In the genomic region with DNA sequence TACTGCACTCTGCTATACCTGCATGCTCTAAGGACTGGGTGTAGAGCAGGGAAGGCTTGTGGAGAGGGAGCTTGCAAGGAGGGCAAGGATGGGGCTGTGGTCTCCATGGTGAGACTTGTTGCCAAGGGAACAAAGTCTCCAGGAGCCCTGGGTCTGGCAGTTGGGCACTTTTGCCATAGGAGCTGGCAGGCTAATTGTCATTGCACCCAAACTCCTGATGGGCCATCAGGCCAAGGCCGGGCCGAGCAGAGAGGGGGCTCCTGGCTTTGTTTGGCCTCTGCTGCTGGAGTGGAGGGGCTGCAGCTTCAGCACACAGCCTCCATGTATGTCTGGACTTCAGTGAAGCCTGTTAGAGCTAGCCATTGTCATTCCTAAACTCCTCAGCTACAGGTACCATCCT, we compare ENCODE assay signal across 18 mouse cellular contexts. TPM values are rescaled to one million over a fixed set of nuclear protein-coding genes. Genes with fewer than 3 reads are reported as not detected.
DNase-seq lines count a peak whose midpoint lies in the region; ATAC-seq and TF ChIP-seq lines count a peak whose summit lies in the region.
"Had no signal": no experiment of that assay in that cellular context is flagged by ENCODE, and none has a peak within 500 bp of the region (broad histone marks: within the 10 kb centered on the region; RNA-seq: fewer than 3 reads in every experiment).

No protein-coding gene starts in this region.

- 0 out of 2 replicates have a peak overlapping the region, but pooled peaks have one; percentile 40 for H3K27ac ChIP-seq in hindbrain, embryonic 10.5 days
- H3K27ac ChIP-seq in hindbrain, embryonic 14.5 days = no peak overlapping the region
- peak overlapping the region; percentile 19; the same call in 1 of the 2 replicates for H3K27ac ChIP-seq in midbrain, embryonic 10.5 days (replicated peaks)
- H3K27ac ChIP-seq in midbrain, embryonic 14.5 days (replicated peaks; ENCODE audit: low read depth, low read length) = no peak overlapping the region
- H3K27ac ChIP-seq: embryonic facial prominence, embryonic 12.5 days; forebrain, embryonic 13.5 days had no signal

- H3K9ac ChIP-seq in hindbrain, embryonic 14.5 days = no peak overlapping the region
- no peak overlapping the region for H3K9ac ChIP-seq in midbrain, embryonic 14.5 days (replicated peaks; ENCODE audit: low read length)
- H3K9ac ChIP-seq: embryonic facial prominence, embryonic 12.5 days; forebrain, embryonic 13.5 days had no signal

- WGBS in hindbrain, embryonic 10.5 days = 82% methylated on average over 2 of the region's 2 CpGs
- WGBS in hindbrain, embryonic 14.5 days = 43% methylated on average over 2 of the region's 2 CpGs
- 68% methylated on average over 2 of the region's 2 CpGs for WGBS in midbrain, embryonic 10.5 days
- WGBS in midbrain, embryonic 14.5 days = 27% methylated on average over 2 of the region's 2 CpGs

- no peak overlapping the region for H3ac ChIP-seq in myocyte (ENCODE audit: control insufficient read depth, insufficient read length)

- no peak for TF ChIP-seq POLR2A in myocyte (IDR thresholded peaks at IDR 0.05; ENCODE audit: insufficient read length, low read depth)

- H3K79me2 ChIP-seq in myocyte (ENCODE audit: control insufficient read depth, insufficient read depth) = no peaks in the 10 kb centered on the region

- ATAC-seq in hindbrain, embryonic 14.5 days (ENCODE audit: low FRiP score) = no peak
- no peak for ATAC-seq in midbrain, embryonic 14.5 days (ENCODE audit: low FRiP score, low TSS enrichment)
- ATAC-seq: forebrain, embryonic 13.5 days had no signal

- peaks cover 4% of the 10 kb centered on the region; the same call in 1 of the 2 replicates for H3K36me3 ChIP-seq in hindbrain, embryonic 10.5 days
- no peaks in the 10 kb centered on the region for H3K36me3 ChIP-seq in hindbrain, embryonic 14.5 days (replicated peaks; ENCODE audit: control insufficient read depth, insufficient read depth)
- peaks cover 13% of the 10 kb centered on the region for H3K36me3 ChIP-seq in midbrain, embryonic 10.5 days
- no peaks in the 10 kb centered on the region for H3K36me3 ChIP-seq in midbrain, embryonic 14.5 days (ENCODE audit: control insufficient read depth, insufficient read depth, low read length)
- H3K36me3 ChIP-seq in myocyte (ENCODE audit: control insufficient read depth, insufficient read depth) = no peaks in the 10 kb centered on the region
- H3K36me3 ChIP-seq: embryonic facial prominence, embryonic 12.5 days had no signal

- H3K4me1 ChIP-seq in hindbrain, embryonic 10.5 days (replicated peaks) = peaks cover 55% of the 10 kb centered on the region
- H3K4me1 ChIP-seq in hindbrain, embryonic 14.5 days (replicated peaks; ENCODE audit: control insufficient read depth, insufficient read depth, low read length) = no peaks in the 10 kb centered on the region
- H3K4me1 ChIP-seq in midbrain, embryonic 10.5 days = peaks cover 43% of the 10 kb centered on the region
- no peaks in the 10 kb centered on the region for H3K4me1 ChIP-seq in midbrain, embryonic 14.5 days (ENCODE audit: control insufficient read depth, insufficient read depth, low read length)

- no peak overlapping the region for H3K4me2 ChIP-seq in hindbrain, embryonic 14.5 days (replicated peaks)
- H3K4me2 ChIP-seq in midbrain, embryonic 14.5 days (ENCODE audit: low read length) = no peak overlapping the region
- H3K4me2 ChIP-seq in myocyte (ENCODE audit: low read depth) = no peak overlapping the region
- H3K4me2 ChIP-seq: embryonic facial prominence, embryonic 12.5 days; forebrain, embryonic 13.5 days had no signal

- peaks cover 6% of the 10 kb centered on the region; the same call in 1 of the 2 replicates for H3K27me3 ChIP-seq in hindbrain, embryonic 10.5 days (ENCODE audit: insufficient read depth, poor library complexity, severe bottlenecking)
- no peaks in the 10 kb centered on the region for H3K27me3 ChIP-seq in hindbrain, embryonic 14.5 days (ENCODE audit: control insufficient read depth, insufficient read depth, low read length)
- H3K27me3 ChIP-seq in midbrain, embryonic 10.5 days (ENCODE audit: low read depth, poor library complexity, severe bottlenecking) = peaks cover 6% of the 10 kb centered on the region; the same call in 1 of the 2 replicates
- H3K27me3 ChIP-seq in midbrain, embryonic 14.5 days (ENCODE audit: control insufficient read depth, insufficient read depth, low read length) = no peaks in the 10 kb centered on the region
- no peaks in the 10 kb centered on the region for H3K27me3 ChIP-seq in myocyte (ENCODE audit: control insufficient read depth, insufficient read depth, insufficient read length)
- H3K27me3 ChIP-seq: embryonic facial prominence, embryonic 12.5 days had no signal

- no peak overlapping the region for H3K4me3 ChIP-seq in hindbrain, embryonic 10.5 days
- no peak overlapping the region for H3K4me3 ChIP-seq in hindbrain, embryonic 14.5 days (replicated peaks; ENCODE audit: low read length)
- no peak overlapping the region for H3K4me3 ChIP-seq in midbrain, embryonic 10.5 days
- H3K4me3 ChIP-seq in midbrain, embryonic 14.5 days (replicated peaks; ENCODE audit: low read depth, low read length) = no peak overlapping the region
- no peak overlapping the region for H3K4me3 ChIP-seq in myocyte
- H3K4me3 ChIP-seq: embryonic facial prominence, embryonic 12.5 days; forebrain, embryonic 13.5 days had no signal

- no peak for DNase-seq in hindbrain, embryonic 10.5 days (ENCODE audit: low spot score)
- no peak for DNase-seq in hindbrain, embryonic 14.5 days (ENCODE audit: low spot score)
- DNase-seq in midbrain, embryonic 10.5 days (ENCODE audit: low spot score) = no peak
- DNase-seq in midbrain, embryonic 14.5 days = no peak
- peak; percentile 13 for DNase-seq in urinary bladder, adult 2 months (ENCODE audit: low spot score)
- DNase-seq in urinary bladder, postnatal 10 days (ENCODE audit: low spot score) = no peak
- no peak for DNase-seq in kidney, postnatal 10 days
- DNase-seq: adrenal gland, adult 8-10 months; adrenal gland, postnatal 36 days; cerebellum, adult 2 months; embryo, embryonic 11 days; gastrocnemius, postnatal 36 days; heart, adult 11 months; heart, postnatal 10 days had no signal

- no peaks in the 10 kb centered on the region for H3K9me3 ChIP-seq in hindbrain, embryonic 10.5 days
- no peaks in the 10 kb centered on the region for H3K9me3 ChIP-seq in hindbrain, embryonic 14.5 days (ENCODE audit: control insufficient read depth, low read length)
- H3K9me3 ChIP-seq in midbrain, embryonic 10.5 days (replicated peaks) = no peaks in the 10 kb centered on the region
- no peaks in the 10 kb centered on the region for H3K9me3 ChIP-seq in midbrain, embryonic 14.5 days (ENCODE audit: control insufficient read depth, low read length)
- H3K9me3 ChIP-seq: embryonic facial prominence, embryonic 12.5 days; forebrain, embryonic 13.5 days had no signal

TF ChIP-seq in myocyte, 11 proteins besides CTCF, POLR2A, EP300 and RAD21:
- TF ChIP-seq POLR2AphosphoS2 (IDR thresholded peaks at IDR 0.05; ENCODE audit: insufficient read length, low read depth) = peak; percentile 6
- no peak for TF ChIP-seq MYOD1 (IDR thresholded peaks at IDR 0.05; ENCODE audit: control insufficient read depth in 1 of 3, insufficient read length in 2 of 3, low read depth in 2 of 3)

RNA-seq across cellular contexts. Expression of gene Nr5a1, which starts 6.3 kb away (rescaled TPM):
- polyA plus RNA-seq in hindbrain, embryonic 10.5 days (2016; fragmentation: Nextera tagmentation; extraction: Ambion mirVana) = 0.07 and 0.15 TPM in 2 replicates
- polyA plus RNA-seq in hindbrain, embryonic 14.5 days (2014; fragmentation: Nextera tagmentation; extraction: Ambion mirVana) = 0.08 and 0.09 TPM in 2 replicates
- polyA plus RNA-seq in midbrain, embryonic 10.5 days (2016; fragmentation: Nextera tagmentation; extraction: Ambion mirVana) = 0.07 and 0.12 TPM in 2 replicates
- polyA plus RNA-seq in midbrain, embryonic 14.5 days (2014; fragmentation: Nextera tagmentation; extraction: Ambion mirVana) = 0.07 TPM in 1 of 2 replicates, not detected in the other
- polyA plus RNA-seq in urinary bladder, adult 2 months (2012; rRNA removed) = not detected in 2 replicates
- polyA plus RNA-seq in myocyte (2012; fragmentation: generic; extraction: Trizol) = 0.05 TPM
- polyA plus RNA-seq: cerebellum, adult 2 months; heart, embryonic 14.5 days had no signal

Comparison
In these comparisons a context has a peak if more than half of its experiments do, and no peak if none do; other contexts are left out.
1. H3K27ac ChIP-seq: peak in hindbrain, embryonic 10.5 days (single experiment) and midbrain, embryonic 10.5 days (single experiment); none in hindbrain, embryonic 14.5 days (single experiment) and midbrain, embryonic 14.5 days (single experiment).